Mouse (Mus musculus) liver, adult 2 months (tissue): ENCODE measurements around the gene Gm9112. TPM values are rescaled to one million over a fixed set of nuclear protein-coding genes. Genes with fewer than 3 reads are reported as not detected.
"Not testable (repeated sequence)": the region's sequence is repeated elsewhere in the genome, so short reads cannot be mapped to it uniquely, and the experiment has no call there.

Experiments
- DNase-seq: peaks from one replicate; pipeline ENCODE4 v3.0.0-alpha.2; 2011; ENCODE audit warnings: low read depth, low spot score; ENCODE audit errors: extremely low read depth
- H3K27ac ChIP-seq: fragments of 200-500 bp; replicated peaks from 2 replicates; pipeline ENCODE4 v1.5.1; 2012; ENCODE audit warnings: low read depth, mild to moderate bottlenecking, control low read depth, inconsistent platforms, low read length; ENCODE audit not compliant: insufficient read depth
- H3K27me3 ChIP-seq: fragments of 200-500 bp; 2 replicates; pipeline ENCODE4 v1.6.1; 2012; ENCODE audit warnings: mild to moderate bottlenecking, moderate library complexity, low read length, inconsistent platforms; ENCODE audit not compliant: control insufficient read depth, insufficient read depth
- H3K36me3 ChIP-seq: fragments of 200-500 bp; 2 replicates; pipeline ENCODE4 v1.6.1; 2012; ENCODE audit warnings: low read length, inconsistent platforms; ENCODE audit not compliant: control insufficient read depth, insufficient read depth
- H3K4me1 ChIP-seq: fragments of 200-500 bp; 2 replicates; pipeline ENCODE4 v1.6.1; 2011; ENCODE audit warnings: low read length; ENCODE audit not compliant: control insufficient read depth, insufficient read depth
- H3K4me3 ChIP-seq: fragments of 200-500 bp; 2 replicates; pipeline ENCODE4 v1.5.1; 2011; ENCODE audit warnings: low read depth, mild to moderate bottlenecking, control low read depth, low read length, moderate library complexity; ENCODE audit not compliant: insufficient read depth
- H3K79me2 ChIP-seq: fragments of 200-500 bp; 2 replicates; pipeline ENCODE4 v1.6.1; 2012; ENCODE audit warnings: inconsistent platforms, mild to moderate bottlenecking, low read length, moderate library complexity; ENCODE audit not compliant: control insufficient read depth, insufficient read depth
- H3K9ac ChIP-seq: fragments of 200-500 bp; 2 replicates; pipeline ENCODE4 v1.6.1; 2012; ENCODE audit warnings: low read depth, mild to moderate bottlenecking, control low read depth, inconsistent platforms, low read length
- CTCF ChIP-seq: fragments of 200-500 bp; IDR thresholded peaks from 2 replicates; pipeline ENCODE4 v1.5.1; 2011; ENCODE audit warnings: low read depth, low read length, control low read depth
- POLR2A ChIP-seq: fragments of 200-500 bp; IDR thresholded peaks from 2 replicates; pipeline ENCODE4 v1.6.1; 2011; ENCODE audit warnings: low read length, control low read depth; ENCODE audit not compliant: insufficient read depth; ENCODE audit errors: extremely low read depth
- WGBS: fragments of 180-500 bp; shearing (Covaris S2); methylation state at CpG from one replicate; pipeline ENCODE4 v1.1.7; 2018; 5-methylcytosine and 5-hydroxymethylcytosine counted together
- polyA plus RNA-seq: library from polyadenylated mRNA; depleted of rRNA; stranded (reverse); fragments of >200 nt; gene quantifications from 2 replicates; pipeline ENCODE4 v1.2.3, GENCODE M21; 2012; rRNA removed
- total RNA-seq: library from RNA; depleted of rRNA; stranded (reverse); fragments of >200 nt; gene quantifications from 2 replicates; pipeline ENCODE4 v1.2.3, GENCODE M21; 2014; rRNA removed

Gene Gm9112
- total RNA-seq, result not detected in 2 replicates
- not detected in 2 replicates for polyA plus RNA-seq

GRCm38 (mm10) chrX:102707535-102707934 lies at the start of gene Gm9112, which contains the start of gene Dmrtc1b:
Gene Gm9112 (minus strand): TSS chrX:102707635.
Gene Dmrtc1b (plus strand): TSS chrX:102707865.
- WGBS, result 86% methylated on average over 7 of the region's 10 CpGs
- H3K4me1 ChIP-seq, DNase-seq, H3K4me3 ChIP-seq, H3K79me2 ChIP-seq, H3K27ac ChIP-seq, H3K27me3 ChIP-seq, H3K9ac ChIP-seq, H3K36me3 ChIP-seq: not testable (repeated sequence)

DNA sequence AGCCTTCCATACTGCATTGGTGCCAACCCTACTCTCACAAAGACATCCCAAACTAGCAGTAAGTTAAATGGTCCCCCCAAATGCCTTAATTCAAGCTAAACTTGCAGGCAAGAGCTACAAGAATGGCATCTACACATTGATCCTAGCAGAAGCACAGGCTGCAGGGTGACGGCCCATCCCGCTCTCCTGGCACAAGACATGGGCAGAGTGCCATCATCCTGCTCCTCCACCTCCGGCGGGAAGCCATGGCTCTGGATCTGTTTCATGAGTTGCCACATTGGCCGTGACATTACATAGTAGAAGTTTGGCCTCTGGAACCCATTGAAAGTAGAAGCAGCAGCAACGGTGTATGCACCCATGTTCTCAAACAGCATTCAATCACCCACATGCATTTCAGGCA lies 16.8 kb upstream of the Gm9112 start:
- H3K4me3 ChIP-seq, H3K79me2 ChIP-seq, DNase-seq, H3K9ac ChIP-seq, H3K27me3 ChIP-seq, H3K36me3 ChIP-seq, H3K4me1 ChIP-seq, H3K27ac ChIP-seq: not testable (repeated sequence)
- WGBS, result 88% methylated on average over 6 of the region's 6 CpGs

DNA sequence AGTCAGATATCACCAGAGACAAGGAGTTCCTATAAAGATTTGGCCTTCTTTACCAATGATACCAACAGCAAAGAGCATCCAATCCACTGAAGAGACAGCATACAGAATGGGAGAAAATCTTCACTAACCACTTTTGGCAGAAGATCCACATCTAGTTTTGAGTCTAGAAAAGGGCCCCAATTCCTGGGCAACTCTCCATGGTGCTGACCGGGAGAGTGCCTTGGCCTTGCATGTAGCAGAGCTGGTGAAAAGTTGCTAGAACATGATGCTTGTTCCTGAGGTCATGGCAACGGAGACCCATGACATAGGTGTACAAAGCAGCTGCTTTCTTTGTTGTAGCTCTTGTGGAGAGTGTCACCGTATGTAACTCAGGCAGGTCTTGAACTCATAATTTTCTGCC lies 6.8 kb downstream of the Gm9112 start:
- not testable (repeated sequence) for H3K4me3 ChIP-seq, H3K27ac ChIP-seq, H3K9ac ChIP-seq, DNase-seq, H3K79me2 ChIP-seq, H3K4me1 ChIP-seq, H3K27me3 ChIP-seq, H3K36me3 ChIP-seq
- WGBS, result 70% methylated on average over 3 of the region's 3 CpGs

DNA sequence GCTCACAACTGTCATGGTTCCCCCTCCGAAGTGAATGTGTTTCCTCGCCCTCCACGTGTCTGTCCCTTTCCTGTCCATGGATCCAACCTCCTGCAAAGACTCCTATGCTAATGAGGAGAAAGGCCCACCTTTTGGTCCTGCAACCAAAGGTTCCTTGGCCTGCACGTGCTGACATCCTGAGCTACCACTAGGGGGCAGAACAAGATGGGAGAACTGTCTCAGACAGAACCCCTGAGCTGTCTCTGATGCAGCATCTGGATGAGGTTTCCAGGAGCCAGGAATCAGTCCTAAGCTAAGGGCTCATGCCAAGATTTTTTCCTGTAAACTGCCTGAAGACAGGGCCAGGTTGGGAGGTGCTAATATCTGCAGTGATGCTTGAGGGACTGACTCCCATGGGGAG lies 18.2 kb downstream of the Gm9112 start:
- not testable (repeated sequence) for H3K27ac ChIP-seq, H3K4me1 ChIP-seq, H3K79me2 ChIP-seq, H3K4me3 ChIP-seq, H3K27me3 ChIP-seq, H3K9ac ChIP-seq, H3K36me3 ChIP-seq
- 11% methylated on average over 4 of the region's 4 CpGs for WGBS
- DNase-seq, result peak; percentile 1
- TF ChIP-seq CTCF, result peak; percentile 30; the same call in 1 of the 2 replicates

- 87% methylated on average over 5 of the region's 5 CpGs for WGBS
- not testable (repeated sequence) for DNase-seq, H3K36me3 ChIP-seq, H3K4me1 ChIP-seq, H3K9ac ChIP-seq, H3K27me3 ChIP-seq, H3K27ac ChIP-seq, H3K79me2 ChIP-seq, H3K4me3 ChIP-seq
These were observed 20.6 kb downstream of the Gm9112 start, which contains the start of gene Gm3880 for GRCm38 (mm10) chrX:102686872-102687271. Gene Gm3880 (minus strand): TSS chrX:102686972.

DNA sequence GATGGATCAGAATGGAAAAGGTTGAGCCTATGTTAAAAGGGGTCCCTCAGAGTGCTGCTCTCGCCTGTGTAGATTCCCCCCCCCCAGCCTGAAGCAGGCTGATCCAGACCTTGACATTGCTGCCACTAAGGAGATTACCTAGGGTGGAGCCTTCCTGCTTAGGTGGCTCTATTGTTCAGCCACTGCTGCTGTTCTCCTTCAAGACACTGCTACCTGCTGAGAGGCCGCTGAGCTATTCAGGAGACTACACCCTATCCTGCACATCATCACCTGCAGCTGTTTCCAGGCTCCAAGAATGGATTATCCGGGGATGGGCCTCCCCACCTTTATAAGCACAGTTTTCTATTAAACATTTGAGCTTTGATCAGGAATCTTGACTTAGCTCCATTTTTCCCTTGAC lies 22.7 kb downstream of the Gm9112 start:
- H3K27me3 ChIP-seq, H3K79me2 ChIP-seq, H3K27ac ChIP-seq, DNase-seq, H3K36me3 ChIP-seq, H3K4me3 ChIP-seq, H3K4me1 ChIP-seq, H3K9ac ChIP-seq: not testable (repeated sequence)
- 51% methylated on average over 3 of the region's 3 CpGs for WGBS

DNA sequence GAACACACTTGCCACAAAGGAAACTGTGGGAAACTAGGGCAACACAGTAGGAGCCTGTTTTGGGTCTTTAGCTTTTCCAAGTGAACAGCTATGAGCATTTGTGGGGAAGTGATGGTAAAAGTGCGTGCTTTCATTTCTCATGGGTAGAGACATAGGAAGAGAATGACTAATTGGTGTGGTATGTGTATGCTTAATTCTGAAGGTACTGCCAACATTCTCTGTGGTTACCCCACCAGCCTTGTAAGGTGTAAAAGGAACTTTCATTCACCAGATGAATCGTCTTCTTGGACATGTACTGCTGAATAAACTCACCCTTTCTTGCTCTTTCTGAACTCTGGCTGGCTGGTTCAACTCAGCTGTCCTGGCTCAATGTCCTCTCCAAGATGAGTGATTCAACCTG lies 40.8 kb downstream of the Gm9112 start:
- WGBS, result 80% methylated on average over 2 of the region's 2 CpGs
- Histone ChIP-seq H3K9ac (no peak overlapping the region), H3K36me3 (no peaks in the 10 kb centered on the region), H3K27me3 (no peaks in the 10 kb centered on the region), H3K79me2 (no peaks in the 10 kb centered on the region), H3K4me1 (no peaks in the 10 kb centered on the region), H3K4me3 (no peak overlapping the region), H3K27ac (no peak overlapping the region)
- TF ChIP-seq CTCF (no peak), POLR2A (no peak)
- DNase-seq, result no peak
